Mouse (Mus musculus): Measurements from ENCODE around the gene Myo18b. TPM values are rescaled to one million over a fixed set of nuclear protein-coding genes. Genes with fewer than 3 reads are reported as not detected.
A peak's percentile ranks its signal among the peaks of the same experiment; 100 is the strongest.

Myo18b gene
- total RNA-seq, 4 experiments from 2014 or later, result 340 to 389 (median 350) TPM

- no peak for DNase-seq (ENCODE audit: low spot score in 2 of 2)
Measured at GRCm38 (mm10) chr5:112815051-112815450, 81.1 kb downstream of the Myo18b start.

- no peak for DNase-seq (ENCODE audit: low spot score in 2 of 2)
Measured at GRCm38 (mm10) chr5:112807629-112808028, 88.5 kb downstream of the Myo18b start.

- DNase-seq (ENCODE audit: low spot score in 2 of 2), result no peak
Measured at GRCm38 (mm10) chr5:112796086-112796485, 100.1 kb downstream of the Myo18b start.

GRCm38 (mm10) chr5:112791792-112792780 lies 104.1 kb downstream of the Myo18b start:
- no peak for DNase-seq (ENCODE audit: low spot score in 2 of 2)

- no peak for DNase-seq (ENCODE audit: low spot score in 2 of 2)
Measured at GRCm38 (mm10) chr5:112790376-112791111, 105.6 kb downstream of the Myo18b start.

- no peak for DNase-seq (ENCODE audit: low spot score in 2 of 2)
Measured at GRCm38 (mm10) chr5:112788441-112788840, 107.7 kb downstream of the Myo18b start.

- no peak for DNase-seq (ENCODE audit: low spot score in 2 of 2)
Measured at GRCm38 (mm10) chr5:112786788-112787187, 109.4 kb downstream of the Myo18b start.

- no peak for DNase-seq (ENCODE audit: low spot score in 2 of 2)
Measured at GRCm38 (mm10) chr5:112786031-112786430, 110.1 kb downstream of the Myo18b start.

GRCm38 (mm10) chr5:112781719-112782118 lies 114.4 kb downstream of the Myo18b start:
- DNase-seq (ENCODE audit: low spot score in 2 of 2), result no peak

- no peak for DNase-seq (ENCODE audit: low spot score in 2 of 2)
Measured at GRCm38 (mm10) chr5:112781231-112781630, 114.9 kb downstream of the Myo18b start.

GRCm38 (mm10) chr5:112780383-112780782 lies 115.8 kb downstream of the Myo18b start:
- DNase-seq (ENCODE audit: low spot score in 2 of 2), result peak; percentile 65 to 76

GRCm38 (mm10) chr5:112776781-112777405 lies 119.3 kb downstream of the Myo18b start:
- DNase-seq (ENCODE audit: low spot score in 2 of 2), result no peak

- no peak for DNase-seq (ENCODE audit: low spot score in 2 of 2)
Measured at GRCm38 (mm10) chr5:112773429-112773828, 122.7 kb downstream of the Myo18b start.

GRCm38 (mm10) chr5:112771376-112771901 lies 124.7 kb downstream of the Myo18b start:
- DNase-seq (ENCODE audit: low spot score in 2 of 2), result no peak

GRCm38 (mm10) chr5:112769721-112770119 lies 126.4 kb downstream of the Myo18b start:
- DNase-seq (ENCODE audit: low spot score in 2 of 2), result no peak

GRCm38 (mm10) chr5:112769020-112769720 lies 127.0 kb downstream of the Myo18b start:
- DNase-seq (ENCODE audit: low spot score in 2 of 2), result no peak

GRCm38 (mm10) chr5:112768556-112768955 lies 127.6 kb downstream of the Myo18b start:
- no peak for DNase-seq (ENCODE audit: low spot score in 2 of 2)

- no peak for DNase-seq (ENCODE audit: low spot score in 2 of 2)
Measured at GRCm38 (mm10) chr5:112761415-112762075, 134.6 kb downstream of the Myo18b start.

- DNase-seq (ENCODE audit: low spot score in 2 of 2), result no peak
Measured at GRCm38 (mm10) chr5:112755581-112755980, 140.6 kb downstream of the Myo18b start.

GRCm38 (mm10) chr5:112749634-112750033 lies 146.5 kb downstream of the Myo18b start:
- no peak for DNase-seq (ENCODE audit: low spot score in 2 of 2)

All from gastrocnemius, adult 8-10 months (tissue).